Mouse (Mus musculus) adrenal gland (tissue): ENCODE results near the gene Il2rb.

Source experiments
- intact Hi-C: fragments of 180-260 bp; cut with DNase I; formaldehyde crosslinking; loops from one replicate; pipeline ENCODE4 v1.15.1; 2025

Gene Il2rb

GRCm38 (mm10) chr15:78483311-78483710 lies 11.8 kb downstream of the Il2rb start:
- intact Hi-C loops = no loop called here

GRCm38 (mm10) chr15:78482518-78482917 lies 12.6 kb downstream of the Il2rb start:
- intact Hi-C loops = no loop called here

GRCm38 (mm10) chr15:78481448-78482000 lies 13.5 kb downstream of the Il2rb start:
- intact Hi-C loops = no loop called here

- intact Hi-C loops = no loop called here
These were observed 14.1 kb downstream of the Il2rb start for GRCm38 (mm10) chr15:78480991-78481390.

GRCm38 (mm10) chr15:78480111-78480510 lies 15.0 kb downstream of the Il2rb start:
- intact Hi-C loops = no loop called here

- intact Hi-C loops = no loop called here
These were observed 15.6 kb downstream of the Il2rb start for GRCm38 (mm10) chr15:78479470-78479869.

- intact Hi-C loops = no loop called here
These were observed 17.0 kb downstream of the Il2rb start for GRCm38 (mm10) chr15:78478073-78478472.

GRCm38 (mm10) chr15:78476878-78477277 lies 18.2 kb downstream of the Il2rb start:
- intact Hi-C loops = no loop called here

GRCm38 (mm10) chr15:78475604-78476031 lies 19.5 kb downstream of the Il2rb start:
- intact Hi-C loops = no loop called here

GRCm38 (mm10) chr15:78473442-78473841 lies 21.6 kb downstream of the Il2rb start:
- intact Hi-C loops = no loop called here

- intact Hi-C loops = no loop called here
These were observed 23.2 kb downstream of the Il2rb start for GRCm38 (mm10) chr15:78471902-78472301.

- intact Hi-C loops = no loop called here
These were observed 24.4 kb downstream of the Il2rb start for GRCm38 (mm10) chr15:78470495-78471276.

- intact Hi-C loops = no loop called here
These were observed 26.6 kb downstream of the Il2rb start, which contains the start of gene Tmprss6 for GRCm38 (mm10) chr15:78468379-78468937. Gene Tmprss6, minus strand, starts transcription at chr15:78468634.

GRCm38 (mm10) chr15:78467570-78467969 lies 27.5 kb downstream of the Il2rb start:
- intact Hi-C loops = no loop called here

GRCm38 (mm10) chr15:78466809-78467208 lies 28.3 kb downstream of the Il2rb start:
- intact Hi-C loops = no loop called here

GRCm38 (mm10) chr15:78462981-78463380 lies 32.1 kb downstream of the Il2rb start:
- intact Hi-C loops = no loop called here

- intact Hi-C loops = no loop called here
These were observed 37.9 kb downstream of the Il2rb start for GRCm38 (mm10) chr15:78457193-78457592.

- intact Hi-C loops = no loop called here
These were observed 39.0 kb downstream of the Il2rb start for GRCm38 (mm10) chr15:78456051-78456450.

- intact Hi-C loops = no loop called here
These were observed 39.9 kb downstream of the Il2rb start for GRCm38 (mm10) chr15:78455168-78455567.

GRCm38 (mm10) chr15:78452929-78453328 lies 42.1 kb downstream of the Il2rb start:
- intact Hi-C loops = no loop called here

- intact Hi-C loops = no loop called here
These were observed 43.9 kb downstream of the Il2rb start for GRCm38 (mm10) chr15:78451201-78451600.

- intact Hi-C loops = no loop called here
These were observed 44.7 kb downstream of the Il2rb start for GRCm38 (mm10) chr15:78450419-78450768.
